Mouse (Mus musculus) v-Abl transformed pro-B cells (cell line): ENCODE results near the gene Kif24.

Experiments
- in situ Hi-C, 2 experiments: fragments of 400-800 bp; cut with MboI; formaldehyde crosslinking; loops; one replicate each; pipeline ENCODE4 v1.15.1; 2025; ENCODE audit not compliant: unreplicated experiment in 2 of 2

Gene Kif24

GRCm38 (mm10) chr4:41409341-41409740, 55.3 kb downstream of the Kif24 start:
- in situ Hi-C loops: no loop called here

- in situ Hi-C loops: no loop called here
Measured at GRCm38 (mm10) chr4:41407353-41407752, 57.3 kb downstream of the Kif24 start.

GRCm38 (mm10) chr4:41406597-41406996, 58.1 kb downstream of the Kif24 start:
- in situ Hi-C loops: no loop called here

GRCm38 (mm10) chr4:41401573-41401972, 63.1 kb downstream of the Kif24 start:
- in situ Hi-C loops: no loop called here

GRCm38 (mm10) chr4:41401167-41401566, 63.5 kb downstream of the Kif24 start:
- in situ Hi-C loops: no loop called here

GRCm38 (mm10) chr4:41399904-41400303, 64.8 kb downstream of the Kif24 start:
- in situ Hi-C loops: no loop called here

GRCm38 (mm10) chr4:41398353-41398752, 66.3 kb downstream of the Kif24 start:
- in situ Hi-C loops: no loop called here

- in situ Hi-C loops: no loop called here
Measured at GRCm38 (mm10) chr4:41394651-41395050, 70.0 kb downstream of the Kif24 start.

GRCm38 (mm10) chr4:41391015-41391414, 73.7 kb downstream of the Kif24 start:
- in situ Hi-C loops: no loop called here

- in situ Hi-C loops: no loop called here
Measured at GRCm38 (mm10) chr4:41390122-41390521, 74.6 kb downstream of the Kif24 start.

- in situ Hi-C loops: loop anchor here (5.0 to 10.0 kb wide), 4 partner anchors 87 to 334 kb away; no protein-coding TSS in a partner anchor
Measured at GRCm38 (mm10) chr4:41389240-41389639, 75.4 kb downstream of the Kif24 start.

- in situ Hi-C loops: loop anchor here (5.0 to 10.0 kb wide), 4 partner anchors 86 to 334 kb away; no protein-coding TSS in a partner anchor
Measured at GRCm38 (mm10) chr4:41388616-41389015, 76.1 kb downstream of the Kif24 start.

GRCm38 (mm10) chr4:41387755-41388469, 76.8 kb downstream of the Kif24 start:
- in situ Hi-C loops: loop anchor here (5.0 to 10.0 kb wide), 4 partner anchors 86 to 333 kb away; no protein-coding TSS in a partner anchor

GRCm38 (mm10) chr4:41386412-41386975, 78.2 kb downstream of the Kif24 start:
- in situ Hi-C loops: loop anchor here (5.0 to 10.0 kb wide), 4 partner anchors 84 to 332 kb away; no protein-coding TSS in a partner anchor

GRCm38 (mm10) chr4:41381213-41381950, 83.3 kb downstream of the Kif24 start:
- in situ Hi-C loops: loop anchor here in 1 of 2 experiments (10.0 kb wide), 1 partner anchor 327 kb away; no protein-coding TSS in a partner anchor

- in situ Hi-C loops: no loop called here
Measured at GRCm38 (mm10) chr4:41377567-41377966, 87.1 kb downstream of the Kif24 start.

GRCm38 (mm10) chr4:41369702-41370437, 94.8 kb downstream of the Kif24 start:
- in situ Hi-C loops: no loop called here

- in situ Hi-C loops: no loop called here
Measured at GRCm38 (mm10) chr4:41368198-41368597, 96.5 kb downstream of the Kif24 start.

GRCm38 (mm10) chr4:41361059-41361458, 103.6 kb downstream of the Kif24 start:
- in situ Hi-C loops: no loop called here

GRCm38 (mm10) chr4:41359358-41359757, 105.3 kb downstream of the Kif24 start:
- in situ Hi-C loops: no loop called here

GRCm38 (mm10) chr4:41358669-41359068, 106.0 kb downstream of the Kif24 start:
- in situ Hi-C loops: no loop called here
